Mouse (Mus musculus) stomach, embryonic 14.5 days (tissue): ENCODE results near the gene Pbx2. TPM values are rescaled to one million over a fixed set of nuclear protein-coding genes. Genes with fewer than 3 reads are reported as not detected.
A peak's percentile ranks its signal among the peaks of the same experiment; 100 is the strongest.

Source experiments
- ATAC-seq: fragments of 200-750 bp; cut with Nextera tagmentation; 2 replicates; pipeline ENCODE4 v1.8.0; 2017; ENCODE audit warnings: low read depth, moderate TSS enrichment; ENCODE audit not compliant: insufficient number of reproducible peaks, insufficient read depth, low FRiP score
- H3K27ac ChIP-seq: fragments of 300-500 bp; sonication (generic); 2 replicates; pipeline ENCODE4 v1.5.1; 2014; ENCODE audit warnings: mild to moderate bottlenecking, low read length, moderate library complexity, mixed read lengths
- H3K27me3 ChIP-seq: fragments of 300-500 bp; sonication (generic); 2 replicates; pipeline ENCODE4 v1.6.1; 2014; ENCODE audit warnings: low read length, control low read depth, mixed read lengths; ENCODE audit not compliant: control insufficient read depth, insufficient read depth
- H3K36me3 ChIP-seq: fragments of 300-500 bp; sonication (generic); 2 replicates; pipeline ENCODE4 v1.6.1; 2014; ENCODE audit warnings: mild to moderate bottlenecking, control low read depth, low read length, moderate library complexity, mixed read lengths; ENCODE audit not compliant: control insufficient read depth, insufficient read depth
- H3K4me1 ChIP-seq: fragments of 300-500 bp; sonication (generic); 2 replicates; pipeline ENCODE4 v1.6.1; 2014; ENCODE audit warnings: low read length, control low read depth, mixed read lengths; ENCODE audit not compliant: control insufficient read depth, insufficient read depth
- H3K4me2 ChIP-seq: fragments of 300-500 bp; sonication (generic); replicated peaks from 2 replicates; pipeline ENCODE4 v1.6.1; 2014; ENCODE audit warnings: low read depth, low read length, control low read depth
- H3K4me3 ChIP-seq: fragments of 300-500 bp; sonication (generic); 2 replicates; pipeline ENCODE4 v1.5.1; 2014; ENCODE audit warnings: low read depth, low read length, control low read depth
- H3K9ac ChIP-seq: fragments of 300-500 bp; sonication (generic); replicated peaks from 2 replicates; pipeline ENCODE4 v1.6.1; 2014; ENCODE audit warnings: low read depth, mild to moderate bottlenecking, control low read depth, low read length, moderate library complexity, mixed read lengths
- H3K9me3 ChIP-seq: fragments of 300-500 bp; sonication (generic); 2 replicates; pipeline ENCODE4 v1.6.1; 2016; ENCODE audit warnings: low read depth, low read length, control low read depth; ENCODE audit not compliant: control insufficient read depth
- WGBS: fragments of 180-500 bp; shearing (Covaris S2); extraction: QIAGEN DNeasy Blood & Tissue Kit; methylation state at CpG from one replicate; pipeline ENCODE4 v1.1.7; 2014; 5-methylcytosine and 5-hydroxymethylcytosine counted together
- polyA plus RNA-seq: library from polyadenylated mRNA; unstranded; fragments of >200 nt; fragmentation: Nextera tagmentation; extraction: Ambion mirVana; gene quantifications from 2 replicates; pipeline ENCODE4 v1.2.1, GENCODE M21; 2014

The Pbx2 gene
- polyA plus RNA-seq, 1 experiment from 2014 or later: 13.1 TPM

- Histone ChIP-seq H3K27ac (no peak overlapping the region), H3K4me1 (peaks cover 19% of the 10 kb centered on the region), H3K4me2 (no peak overlapping the region), H3K9me3 (no peaks in the 10 kb centered on the region), H3K36me3 (peaks cover 26% of the 10 kb centered on the region), H3K9ac (no peak overlapping the region), H3K4me3 (no peak overlapping the region), H3K27me3 (no peaks in the 10 kb centered on the region)
- no peak for ATAC-seq
- WGBS: 78% methylated on average over 7 of the region's 7 CpGs
Measured at GRCm38 (mm10) chr17:34607997-34608396, 16.9 kb downstream of the Pbx2 start.

- WGBS: 92% methylated on average over 8 of the region's 8 CpGs
- ATAC-seq: no peak
Measured at GRCm38 (mm10) chr17:34611050-34611449, 20.0 kb downstream of the Pbx2 start.

GRCm38 (mm10) chr17:34613054-34613645 is 22.1 kb downstream of the Pbx2 start:
- ATAC-seq: no peak
- no peaks in the 10 kb centered on the region for H3K4me1 ChIP-seq
- H3K4me3 ChIP-seq: no peak overlapping the region
- no peak overlapping the region for H3K27ac ChIP-seq
- H3K9me3 ChIP-seq: no peaks in the 10 kb centered on the region
- 78% methylated on average over 11 of the region's 11 CpGs for WGBS
- H3K36me3 ChIP-seq: peaks cover 54% of the 10 kb centered on the region
- H3K4me2 ChIP-seq: no peak overlapping the region
- no peaks in the 10 kb centered on the region for H3K27me3 ChIP-seq
- H3K9ac ChIP-seq: no peak overlapping the region

More at GRCm38 (mm10) chr17:34611050-34611449, 20.0 kb downstream of the Pbx2 start:
- H3K4me1 ChIP-seq: peaks cover 11% of the 10 kb centered on the region; the same call in 1 of the 2 replicates
- H3K9me3 ChIP-seq: no peaks in the 10 kb centered on the region
- H3K4me2 ChIP-seq: no peak overlapping the region
- no peak overlapping the region for H3K4me3 ChIP-seq
- no peak overlapping the region for H3K9ac ChIP-seq
- no peak overlapping the region for H3K27ac ChIP-seq
- no peaks in the 10 kb centered on the region for H3K27me3 ChIP-seq
- H3K36me3 ChIP-seq: peaks cover 40% of the 10 kb centered on the region

- Histone ChIP-seq H3K36me3 (peaks cover 54% of the 10 kb centered on the region), H3K27ac (no peak overlapping the region), H3K4me3 (no peak overlapping the region), H3K9me3 (no peaks in the 10 kb centered on the region), H3K27me3 (no peaks in the 10 kb centered on the region), H3K9ac (no peak overlapping the region), H3K4me1 (no peaks in the 10 kb centered on the region), H3K4me2 (no peak overlapping the region)
- whole genome bisulfite sequencing: 88% methylated on average over 10 of the region's 10 CpGs
- no peak for ATAC-seq
Measured at GRCm38 (mm10) chr17:34613830-34614229, 22.8 kb downstream of the Pbx2 start.

GRCm38 (mm10) chr17:34615871-34616270 is 24.8 kb downstream of the Pbx2 start, which contains the start of gene Egfl8:
TSS of gene Egfl8 (minus strand) at chr17:34615971.
- peaks cover 55% of the 10 kb centered on the region for H3K36me3 ChIP-seq
- no peak within 1 kb of the TSS for H3K9ac ChIP-seq
- ATAC-seq: no peak
- 75% methylated on average over 6 of the region's 6 CpGs for WGBS
- no peak within 1 kb of the TSS for H3K4me3 ChIP-seq
- no peaks in the 10 kb centered on the region for H3K9me3 ChIP-seq
- H3K27ac ChIP-seq: 0 out of 2 replicates have a peak within 1 kb of the TSS, but pooled peaks have one; percentile 10
- no peak within 1 kb of the TSS for H3K4me2 ChIP-seq
- H3K27me3 ChIP-seq: no peaks in the 10 kb centered on the region
- no peaks in the 10 kb centered on the region for H3K4me1 ChIP-seq

GRCm38 (mm10) chr17:34618999-34619398 is 27.9 kb downstream of the Pbx2 start:
- 21% methylated on average over 6 of the region's 6 CpGs for WGBS
- H3K4me1 ChIP-seq: no peaks in the 10 kb centered on the region
- H3K4me2 ChIP-seq: no peak overlapping the region
- no peak for ATAC-seq
- H3K9me3 ChIP-seq: no peaks in the 10 kb centered on the region
- no peak overlapping the region for H3K27ac ChIP-seq
- no peak overlapping the region for H3K9ac ChIP-seq
- no peak overlapping the region for H3K4me3 ChIP-seq
- no peaks in the 10 kb centered on the region for H3K27me3 ChIP-seq
- peaks cover 41% of the 10 kb centered on the region for H3K36me3 ChIP-seq

GRCm38 (mm10) chr17:34621006-34621405 is 29.9 kb downstream of the Pbx2 start:
- Histone ChIP-seq H3K27ac (no peak overlapping the region), H3K4me2 (no peak overlapping the region), H3K4me3 (no peak overlapping the region), H3K9me3 (no peaks in the 10 kb centered on the region), H3K4me1 (peaks cover under 1% of the 10 kb centered on the region; the same call in 1 of the 2 replicates), H3K36me3 (peaks cover 35% of the 10 kb centered on the region), H3K27me3 (no peaks in the 10 kb centered on the region), H3K9ac (no peak overlapping the region)
- 70% methylated on average over 8 of the region's 8 CpGs for WGBS
- no peak for ATAC-seq

- no peak overlapping the region for H3K27ac ChIP-seq
- 86% methylated on average over 9 of the region's 9 CpGs for WGBS
- ATAC-seq: no peak
- peaks cover 21% of the 10 kb centered on the region; the same call in 1 of the 2 replicates for H3K36me3 ChIP-seq
- H3K9ac ChIP-seq: no peak overlapping the region
- H3K4me2 ChIP-seq: no peak overlapping the region
- H3K4me1 ChIP-seq: peaks cover 7% of the 10 kb centered on the region; the same call in 1 of the 2 replicates
- H3K27me3 ChIP-seq: no peaks in the 10 kb centered on the region
- H3K4me3 ChIP-seq: no peak overlapping the region
- no peaks in the 10 kb centered on the region for H3K9me3 ChIP-seq
Measured at GRCm38 (mm10) chr17:34623161-34623560, 32.1 kb downstream of the Pbx2 start.

- Histone ChIP-seq H3K27ac (no peak overlapping the region), H3K4me2 (no peak overlapping the region), H3K4me3 (no peak overlapping the region), H3K9ac (no peak overlapping the region), H3K27me3 (peaks cover 4% of the 10 kb centered on the region; the same call in 1 of the 2 replicates), H3K9me3 (no peaks in the 10 kb centered on the region), H3K4me1 (peaks cover 24% of the 10 kb centered on the region), H3K36me3 (peaks cover 17% of the 10 kb centered on the region; the same call in 1 of the 2 replicates)
- no peak for ATAC-seq
- WGBS: 95% methylated on average over 3 of the region's 3 CpGs
Measured at GRCm38 (mm10) chr17:34624981-34625380, 33.9 kb downstream of the Pbx2 start.
